Mouse (Mus musculus) thymus, adult 2 months (tissue): ENCODE measurements around the gene Baiap2. TPM values are rescaled to one million over a fixed set of nuclear protein-coding genes. Genes with fewer than 3 reads are reported as not detected.

Experiments used
- DNase-seq: peaks from one replicate; pipeline ENCODE4 v3.0.0; 2021
- H3K27ac ChIP-seq: fragments of 200-500 bp; 2 replicates; pipeline ENCODE4 v1.5.1; 2012; ENCODE audit warnings: low read length, control low read depth; ENCODE audit not compliant: control insufficient read depth, insufficient read depth
- H3K27me3 ChIP-seq: fragments of 200-500 bp; 2 replicates; pipeline ENCODE4 v1.6.1; 2012; ENCODE audit warnings: mild to moderate bottlenecking, low read length, moderate library complexity, mixed read lengths; ENCODE audit not compliant: control insufficient read depth, insufficient read depth
- H3K36me3 ChIP-seq: fragments of 200-500 bp; 2 replicates; pipeline ENCODE4 v1.6.1; 2012; ENCODE audit warnings: mild to moderate bottlenecking, low read length, moderate library complexity; ENCODE audit not compliant: control insufficient read depth, insufficient read depth
- H3K4me1 ChIP-seq: fragments of 200-500 bp; replicated peaks from 2 replicates; pipeline ENCODE4 v1.6.1; 2012; ENCODE audit warnings: low read length; ENCODE audit not compliant: control insufficient read depth, insufficient read depth
- H3K4me3 ChIP-seq: fragments of 200-500 bp; 2 replicates; pipeline ENCODE4 v1.5.1; 2012; ENCODE audit warnings: mild to moderate bottlenecking, low read length, control low read depth, moderate library complexity; ENCODE audit not compliant: control insufficient read depth, insufficient read depth
- CTCF ChIP-seq: fragments of 200-500 bp; IDR thresholded peaks from 2 replicates; pipeline ENCODE4 v1.5.1; 2012; ENCODE audit warnings: mild to moderate bottlenecking, control low read depth, low read length, moderate library complexity, borderline replicate concordance; ENCODE audit not compliant: control insufficient read depth, poor library complexity, insufficient read depth; ENCODE audit errors: extremely low read depth
- POLR2A ChIP-seq: fragments of 200-500 bp; IDR thresholded peaks from 2 replicates; pipeline ENCODE4 v1.6.1; 2012; ENCODE audit warnings: mild to moderate bottlenecking, low read length, control low read depth, moderate library complexity; ENCODE audit not compliant: control insufficient read depth, poor library complexity, insufficient read depth; ENCODE audit errors: extremely low read depth
- WGBS: fragments of 180-500 bp; shearing (Covaris S2); methylation state at CpG from one replicate; pipeline ENCODE4 v1.1.7; 2018; 5-methylcytosine and 5-hydroxymethylcytosine counted together
- polyA plus RNA-seq: library from polyadenylated mRNA; depleted of rRNA; stranded (reverse); fragments of >200 nt; gene quantifications from 2 replicates; pipeline ENCODE4 v1.2.3, GENCODE M21; 2012

Gene Baiap2
- polyA plus RNA-seq, 1 experiment = 59.8 TPM

DNA sequence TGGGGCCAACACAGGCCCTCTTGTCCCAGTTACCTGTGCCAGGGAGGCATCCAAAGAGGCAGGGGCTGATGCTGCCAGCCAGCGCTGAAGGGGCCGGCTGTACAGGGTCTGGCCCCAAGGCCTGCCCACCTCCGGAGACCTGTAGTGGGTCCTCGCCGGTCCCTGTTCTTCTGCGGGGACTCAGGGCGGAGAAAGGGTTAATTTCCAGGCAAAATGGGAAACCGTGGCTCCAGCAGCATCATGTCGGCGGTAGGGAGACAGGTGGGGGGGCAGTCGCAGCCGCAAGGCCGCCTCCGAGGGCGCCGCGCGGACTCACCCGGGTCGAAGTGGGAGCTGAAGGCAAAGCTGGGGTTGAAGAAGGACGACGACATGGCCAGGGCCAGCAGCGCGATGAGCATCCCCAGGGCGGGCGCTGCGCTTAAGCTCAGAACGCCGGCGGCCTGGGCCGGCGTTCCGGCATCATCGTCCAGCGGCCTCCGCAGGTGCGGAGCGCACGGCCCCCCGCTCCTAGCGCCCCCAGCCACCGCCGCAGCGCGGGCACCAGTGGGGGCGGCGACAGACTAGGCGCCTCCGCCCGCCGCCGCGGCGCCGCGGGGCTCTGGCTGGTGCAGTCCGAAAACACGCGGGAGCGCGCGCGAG is 104.1 kb downstream of the Baiap2 start, which contains the start of gene Aatk:
Gene Aatk, minus strand, starts transcription at position 615 of the 639 bp plus-strand sequence.
- no peak for DNase-seq
- H3K36me3 ChIP-seq = no peaks in the 10 kb centered on the region
- WGBS = 12% methylated on average over 63 of the region's 63 CpGs
- H3K27me3 ChIP-seq = peaks cover 18% of the 10 kb centered on the region
- H3K4me3 ChIP-seq = no peak within 1 kb of the TSS
- no peak within 1 kb of the TSS for H3K27ac ChIP-seq
- peaks cover 9% of the 10 kb centered on the region; the same call in 1 of the 2 replicates for H3K4me1 ChIP-seq
- TF ChIP-seq CTCF = no peak
- no peak for TF ChIP-seq POLR2A

DNA sequence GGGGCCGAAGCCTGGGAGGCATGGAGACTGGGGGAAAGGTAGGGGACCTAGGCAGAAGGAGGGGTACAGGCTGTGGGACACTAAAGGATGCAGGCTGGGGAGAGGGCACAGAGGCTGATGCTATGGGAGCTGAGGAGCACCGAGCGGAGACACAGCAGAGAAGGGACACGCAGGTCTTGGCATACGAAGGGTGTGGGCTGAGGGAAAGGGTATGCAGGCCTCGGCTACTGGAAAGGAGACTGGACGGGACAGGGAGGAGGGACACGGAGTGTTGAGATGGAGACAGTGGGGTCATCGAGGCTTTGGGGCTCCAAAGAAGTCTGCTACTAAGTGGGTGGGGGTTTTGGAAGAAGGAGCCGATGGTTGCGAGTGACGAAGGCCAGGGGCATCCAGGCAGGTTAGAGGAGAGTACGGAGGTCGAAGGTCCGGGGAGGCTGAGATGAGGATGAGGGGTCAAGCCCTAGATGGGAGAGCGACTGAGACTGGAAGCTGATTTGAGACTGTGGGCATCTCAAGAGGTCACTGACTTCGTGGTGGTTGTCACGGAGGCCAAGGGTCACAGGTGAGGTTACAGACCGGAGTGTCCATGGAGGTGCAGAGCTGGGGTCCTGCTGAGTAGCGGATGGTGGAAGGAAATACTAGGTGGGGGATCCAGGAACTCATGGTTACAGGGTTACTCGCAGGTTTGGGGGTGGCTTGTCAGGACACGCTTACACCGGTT is 105.1 kb downstream of the Baiap2 start:
- Histone ChIP-seq H3K27me3 (peaks cover 18% of the 10 kb centered on the region), H3K4me1 (peaks cover 9% of the 10 kb centered on the region; the same call in 1 of the 2 replicates), H3K27ac (no peak overlapping the region), H3K4me3 (no peak overlapping the region), H3K36me3 (no peaks in the 10 kb centered on the region)
- no peak for TF ChIP-seq CTCF
- TF ChIP-seq POLR2A = no peak
- no peak for DNase-seq
- WGBS = 26% methylated on average over 23 of the region's 23 CpGs

DNA sequence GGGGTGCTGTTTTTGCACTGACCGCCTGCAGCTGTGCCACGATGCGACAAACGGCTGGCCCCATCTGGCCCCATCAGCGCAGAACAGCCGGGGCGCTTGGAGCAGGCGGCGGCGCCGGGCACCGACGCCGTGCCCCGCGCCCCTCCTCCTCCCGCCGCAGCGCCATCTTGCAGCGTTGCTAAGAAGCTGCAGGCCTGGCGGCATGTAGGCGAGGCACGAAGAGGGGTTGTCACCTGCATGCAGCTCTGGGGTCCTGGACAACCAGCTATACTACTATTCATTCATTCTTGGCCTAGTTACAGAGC is 105.6 kb downstream of the Baiap2 start:
- H3K27me3 ChIP-seq = peaks cover 18% of the 10 kb centered on the region

DNA sequence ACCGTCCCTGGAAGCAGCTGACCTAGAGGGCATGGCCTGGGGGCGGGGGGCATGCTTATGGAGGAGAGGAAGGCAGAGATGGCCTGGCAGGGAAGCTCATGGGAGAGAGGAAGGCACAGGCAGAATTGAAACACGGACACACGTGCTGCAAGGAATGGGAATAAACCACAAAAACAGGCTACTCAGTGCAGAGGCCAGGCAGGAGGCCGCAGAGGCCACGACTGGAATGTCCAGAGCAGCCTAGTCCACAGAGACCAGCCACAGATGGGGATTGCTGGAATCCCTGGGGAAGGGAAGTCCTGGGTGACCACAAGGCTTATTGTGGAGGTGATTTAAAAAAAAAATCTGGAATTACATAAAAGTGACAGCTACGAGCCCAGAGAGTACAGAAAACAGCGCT is 106.5 kb downstream of the Baiap2 start:
- Histone ChIP-seq H3K36me3 (no peaks in the 10 kb centered on the region), H3K27ac (no peak overlapping the region), H3K4me1 (peaks cover 9% of the 10 kb centered on the region; the same call in 1 of the 2 replicates), H3K27me3 (peaks cover 18% of the 10 kb centered on the region), H3K4me3 (no peak overlapping the region)
- TF ChIP-seq CTCF = no peak
- no peak for TF ChIP-seq POLR2A
- no peak for DNase-seq
- 91% methylated on average over 8 of the region's 8 CpGs for WGBS

More for the DNA sequence above, 105.6 kb downstream of the Baiap2 start:
- no peaks in the 10 kb centered on the region for H3K36me3 ChIP-seq
- H3K4me3 ChIP-seq = no peak overlapping the region
- DNase-seq = no peak
- TF ChIP-seq POLR2A (no peak), CTCF (no peak)
- H3K4me1 ChIP-seq = peaks cover 9% of the 10 kb centered on the region; the same call in 1 of the 2 replicates
- H3K27ac ChIP-seq = no peak overlapping the region
- WGBS = 4% methylated on average over 23 of the region's 23 CpGs

DNA sequence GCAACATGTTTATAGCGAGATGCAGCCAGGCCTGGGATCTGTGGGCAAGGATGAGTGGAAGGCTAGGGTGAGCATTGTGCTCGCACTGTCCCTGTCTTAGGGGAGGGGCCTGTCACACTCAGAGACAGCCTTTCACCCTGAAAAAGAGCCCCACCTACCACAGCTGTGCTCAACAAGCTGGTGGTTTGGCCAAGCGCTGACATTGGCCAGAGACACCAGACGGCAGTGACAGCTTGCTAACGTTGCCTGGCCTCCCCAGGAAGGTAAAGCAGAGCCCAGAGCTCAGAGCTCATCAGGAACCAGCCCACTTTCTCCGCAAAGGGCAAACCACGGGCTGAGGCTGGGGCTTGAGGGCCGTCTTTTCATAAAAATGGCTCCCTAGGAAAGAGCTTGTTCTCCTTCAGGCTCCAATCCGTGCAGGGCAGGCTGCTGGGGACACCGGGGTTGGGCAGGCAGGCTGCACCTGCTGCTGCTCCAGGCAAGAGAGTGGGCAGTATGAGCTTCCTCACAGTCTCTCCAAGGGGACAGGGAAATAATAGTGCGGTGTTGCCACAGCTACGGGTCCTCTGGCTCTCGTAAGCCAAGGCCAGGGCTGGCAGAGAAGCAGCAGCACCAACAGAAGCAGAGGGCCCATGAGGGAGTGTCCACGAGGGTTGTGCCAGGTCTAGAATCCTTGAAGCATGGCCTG is 108.7 kb downstream of the Baiap2 start:
- peaks cover 9% of the 10 kb centered on the region; the same call in 1 of the 2 replicates for H3K4me1 ChIP-seq
- H3K27me3 ChIP-seq = peaks cover 16% of the 10 kb centered on the region
- H3K36me3 ChIP-seq = no peaks in the 10 kb centered on the region
- TF ChIP-seq POLR2A (no peak), CTCF (no peak)
- H3K27ac ChIP-seq = no peak overlapping the region
- WGBS = 37% methylated on average over 14 of the region's 14 CpGs
- no peak for DNase-seq
- H3K4me3 ChIP-seq = no peak overlapping the region

DNA sequence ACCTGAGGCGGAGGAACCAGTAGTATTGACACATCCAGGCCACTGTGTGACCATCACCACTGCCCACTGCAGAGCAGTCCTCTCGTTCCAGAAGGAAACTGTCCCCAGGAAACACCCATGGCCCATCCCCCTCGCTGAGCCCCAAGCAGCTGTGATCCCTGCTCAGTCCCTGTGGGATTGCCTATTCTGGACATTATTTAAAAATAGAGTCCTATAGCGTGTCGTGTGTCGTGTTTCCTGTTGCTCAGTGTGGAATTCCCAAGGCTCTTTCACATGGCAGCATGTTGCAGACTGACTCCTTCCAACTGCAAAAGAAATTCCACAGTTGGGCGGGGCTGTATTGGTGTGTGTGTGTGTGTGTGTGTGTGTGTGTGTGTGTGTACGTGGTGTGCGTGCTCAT is 109.7 kb downstream of the Baiap2 start:
- TF ChIP-seq POLR2A (no peak), CTCF (no peak)
- Histone ChIP-seq H3K27me3 (peaks cover 10% of the 10 kb centered on the region; the same call in 1 of the 2 replicates), H3K36me3 (no peaks in the 10 kb centered on the region), H3K4me3 (no peak overlapping the region), H3K4me1 (peaks cover 9% of the 10 kb centered on the region; the same call in 1 of the 2 replicates), H3K27ac (no peak overlapping the region)
- 91% methylated on average over 9 of the region's 9 CpGs for WGBS
- no peak for DNase-seq
